Comparison of ENCODE assay signal across 18 mouse cellular contexts in genomic region chr14:95775737-95776136, GRCm38 (mm10).
DNase-seq lines count a peak whose midpoint lies in the region; ATAC-seq and TF ChIP-seq lines count a peak whose summit lies in the region.
"Had no signal": no experiment of that assay in that cellular context is flagged by ENCODE, and none has a peak within 500 bp of the region (broad histone marks: within the 10 kb centered on the region; RNA-seq: fewer than 3 reads in every experiment).

No protein-coding gene starts in this region.

- H3K27ac ChIP-seq in lung, embryonic 14.5 days (ENCODE audit: low read depth) = no peak overlapping the region
- H3K27ac ChIP-seq in embryonic facial prominence, embryonic 14.5 days (replicated peaks; ENCODE audit: low read depth, low read length) = no peak overlapping the region
- H3K27ac ChIP-seq: gastrocnemius, adult 2 months; hindbrain, embryonic 12.5 days had no signal

- no peak overlapping the region for H3K4me2 ChIP-seq in lung, embryonic 14.5 days
- no peak overlapping the region for H3K4me2 ChIP-seq in embryonic facial prominence, embryonic 14.5 days (ENCODE audit: low read depth, low read length)
- H3K4me2 ChIP-seq: hindbrain, embryonic 12.5 days had no signal

- no peak overlapping the region for H3K9ac ChIP-seq in lung, embryonic 14.5 days
- no peak overlapping the region for H3K9ac ChIP-seq in embryonic facial prominence, embryonic 14.5 days (ENCODE audit: low read depth, low read length)
- H3K9ac ChIP-seq: hindbrain, embryonic 12.5 days had no signal

- no peaks in the 10 kb centered on the region for H3K9me3 ChIP-seq in lung, embryonic 14.5 days (ENCODE audit: low read depth, low read length)
- H3K9me3 ChIP-seq in embryonic facial prominence, embryonic 14.5 days (ENCODE audit: control insufficient read depth, low read length) = no peaks in the 10 kb centered on the region
- H3K9me3 ChIP-seq: hindbrain, embryonic 12.5 days had no signal

- DNase-seq in lung, embryonic 14.5 days = peak; percentile 11
- no peak for DNase-seq in lung, postnatal 36 days
- DNase-seq in 416B (ENCODE audit: low read depth) (peak; percentile 23), A20 (ENCODE audit: low read depth, low spot score) (peak; percentile 37)
- peak; percentile 56 for DNase-seq in embryonic facial prominence, embryonic 14.5 days (ENCODE audit: low spot score)
- DNase-seq in gastrocnemius, postnatal 4 days (ENCODE audit: low spot score in 2 of 2) = no peak
- DNase-seq in frontal cortex, adult 2 months (ENCODE audit: extremely low spot score in 1 of 2, low spot score in 1 of 2) = no peak
- DNase-seq in right cerebral cortex, postnatal 14 days = no peak
- DNase-seq: cerebellum, adult 9-10 months; cerebellum, postnatal 25 days; gastrocnemius, adult 2 months; gastrocnemius, postnatal 25 days; heart, adult 11 months; heart, postnatal 10 days; heart, postnatal 4 days had no signal

- no peak overlapping the region for H3K4me3 ChIP-seq in lung, embryonic 14.5 days (ENCODE audit: low read depth, low read length)
- H3K4me3 ChIP-seq in embryonic facial prominence, embryonic 14.5 days (ENCODE audit: low read depth, low read length) = no peak overlapping the region
- H3K4me3 ChIP-seq: gastrocnemius, adult 2 months; hindbrain, embryonic 12.5 days had no signal

- TF ChIP-seq CTCF in lung, embryonic 14.5 days (IDR thresholded peaks at IDR 0.05; ENCODE audit: low read depth) = no peak

- no peaks in the 10 kb centered on the region for H3K36me3 ChIP-seq in lung, embryonic 14.5 days (ENCODE audit: insufficient read depth)
- no peaks in the 10 kb centered on the region for H3K36me3 ChIP-seq in embryonic facial prominence, embryonic 14.5 days (ENCODE audit: control insufficient read depth, insufficient read depth, low read length)
- H3K36me3 ChIP-seq: hindbrain, embryonic 12.5 days had no signal

- no peaks in the 10 kb centered on the region for H3K4me1 ChIP-seq in lung, embryonic 14.5 days (ENCODE audit: insufficient read depth)
- H3K4me1 ChIP-seq in embryonic facial prominence, embryonic 14.5 days (ENCODE audit: control insufficient read depth, insufficient read depth, low read length) = peaks cover 5% of the 10 kb centered on the region; the same call in 1 of the 2 replicates
- H3K4me1 ChIP-seq: hindbrain, embryonic 12.5 days had no signal

- ATAC-seq in lung, embryonic 14.5 days (ENCODE audit: insufficient read depth) = peak; percentile 63; the same call in 1 of the 2 replicates
- 0 out of 2 replicates have a peak, but pooled peaks have one; percentile 67 for ATAC-seq in embryonic facial prominence, embryonic 14.5 days (ENCODE audit: low read depth)
- ATAC-seq: forebrain, embryonic 16.5 days; hindbrain, embryonic 16.5 days had no signal

- 39% methylated on average over 2 of the region's 2 CpGs for WGBS in lung, embryonic 14.5 days
- 39% methylated on average over 2 of the region's 2 CpGs for WGBS in embryonic facial prominence, embryonic 14.5 days

- no peaks in the 10 kb centered on the region for H3K27me3 ChIP-seq in lung, embryonic 14.5 days (ENCODE audit: insufficient read depth, low read length)
- no peaks in the 10 kb centered on the region for H3K27me3 ChIP-seq in embryonic facial prominence, embryonic 14.5 days (replicated peaks; ENCODE audit: control insufficient read depth, insufficient read depth, low read length)
- H3K27me3 ChIP-seq: hindbrain, embryonic 12.5 days had no signal

Comparison
In these comparisons a context has a peak if more than half of its experiments do, and no peak if none do; other contexts are left out.
1. DNase-seq: peak in lung, embryonic 14.5 days (single experiment), 416B (single experiment), A20 (single experiment) and embryonic facial prominence, embryonic 14.5 days (single experiment); none in lung, postnatal 36 days (single experiment), gastrocnemius, postnatal 4 days (0 of 2), frontal cortex, adult 2 months (0 of 2) and right cerebral cortex, postnatal 14 days (single experiment).